22 mouse cellular contexts compared by ENCODE assay signal in genomic region chr17:63086526-63086925, GRCm38 (mm10).
DNase-seq lines count a peak whose midpoint lies in the region; ATAC-seq and TF ChIP-seq lines count a peak whose summit lies in the region.
"Had no signal": no experiment of that assay in that cellular context is flagged by ENCODE, and none has a peak within 500 bp of the region (broad histone marks: within the 10 kb centered on the region; RNA-seq: fewer than 3 reads in every experiment).

No protein-coding gene starts in this region.

- H3K4me1 ChIP-seq in ES-E14 (ENCODE audit: control insufficient read depth in 2 of 2, insufficient read depth in 2 of 2, low read length in 2 of 2, poor library complexity in 1 of 2), result no peaks in the 10 kb centered on the region
- H3K4me1 ChIP-seq: embryonic facial prominence, embryonic 12.5 days; forebrain, embryonic 13.5 days; forebrain, embryonic 15.5 days had no signal

- no peak overlapping the region for H3K27ac ChIP-seq in ES-E14 (ENCODE audit: insufficient read depth, low read depth, low read length, poor library complexity, severe bottlenecking)
- H3K27ac ChIP-seq: embryonic facial prominence, embryonic 10.5 days; embryonic facial prominence, embryonic 12.5 days; forebrain, embryonic 13.5 days; forebrain, embryonic 15.5 days had no signal

- H3K9me3 ChIP-seq in ES-E14 (ENCODE audit: control insufficient read depth, insufficient read depth, low read depth, low read length), result no peaks in the 10 kb centered on the region
- H3K9me3 ChIP-seq: embryonic facial prominence, embryonic 10.5 days; embryonic facial prominence, embryonic 12.5 days; forebrain, embryonic 13.5 days; forebrain, embryonic 15.5 days had no signal

- H3K4me3 ChIP-seq in ES-E14 (ENCODE audit: insufficient read depth in 1 of 2, low read depth in 1 of 2, low read length in 2 of 2, poor library complexity in 1 of 2, severe bottlenecking in 1 of 2), result no peak overlapping the region
- H3K4me3 ChIP-seq: embryonic facial prominence, embryonic 10.5 days; embryonic facial prominence, embryonic 12.5 days; erythroblast, embryonic 14.5 days; forebrain, embryonic 13.5 days; forebrain, embryonic 15.5 days had no signal

- in situ Hi-C loops in ES-E14 (cut with MboI; ENCODE audit: low sequenced_read_pairs in 2 of 2, unreplicated experiment in 2 of 2), result no loop called here

- DNase-seq in 3T3-L1 (ENCODE audit: low read depth, low spot score), result peak; percentile 11
- no peak for DNase-seq in ES-E14 (ENCODE audit: low read depth, low spot score)
- no peak for DNase-seq in right cerebral cortex, postnatal 14 days
- DNase-seq in urinary bladder, adult 2 months (ENCODE audit: low spot score), result no peak
- DNase-seq in adrenal gland, postnatal 14 days, result no peak
- DNase-seq: adrenal gland, postnatal 10 days; adrenal gland, postnatal 36 days; cerebellum, adult 11-12 months; cerebellum, adult 2 months; cerebellum, adult 9-10 months; cerebellum, postnatal 10 days; cerebellum, postnatal 36 days; forebrain, postnatal 0 days had no signal

- no peaks in the 10 kb centered on the region for H3K36me3 ChIP-seq in ES-E14 (ENCODE audit: control insufficient read depth, insufficient read depth, low read length, poor library complexity, severe bottlenecking)
- H3K36me3 ChIP-seq: embryonic facial prominence, embryonic 10.5 days; embryonic facial prominence, embryonic 12.5 days; forebrain, embryonic 15.5 days had no signal

- H3K9ac ChIP-seq in ES-E14 (ENCODE audit: insufficient read depth, low read depth, low read length, poor library complexity, severe bottlenecking), result no peak overlapping the region
- H3K9ac ChIP-seq: embryonic facial prominence, embryonic 12.5 days; forebrain, embryonic 13.5 days; forebrain, embryonic 15.5 days; forebrain, postnatal 0 days had no signal

- 0 out of 2 replicates have a peak, but pooled peaks have one; percentile 51 for ATAC-seq in erythroblast, adult 5-6 weeks (replicated peaks; ENCODE audit: low FRiP score, poor library complexity, severe bottlenecking)
- peak; percentile 47 for ATAC-seq in megakaryocyte progenitor cell, adult 5-6 weeks (replicated peaks; ENCODE audit: poor library complexity)
- no peak for ATAC-seq in activated CD4-positive, CD25-positive, alpha-beta regulatory T cell, adult 4 months
- ATAC-seq: forebrain, embryonic 13.5 days; forebrain, embryonic 15.5 days; forebrain, postnatal 0 days; Patski had no signal

TF ChIP-seq in ES-E14, 5 proteins besides CTCF, POLR2A, EP300 and RAD21:
- TF ChIP-seq MAFK (IDR thresholded peaks at IDR 0.05; ENCODE audit: insufficient read depth, low read depth, low read length), result 0 out of 2 replicates have a peak, but pooled peaks have one; percentile 28
- TF ChIP-seq HCFC1 (IDR thresholded peaks at IDR 0.05; ENCODE audit: borderline replicate concordance, insufficient read depth, low read length), result no peak
- TF ChIP-seq CHD2 (IDR thresholded peaks at IDR 0.05; ENCODE audit: low read depth, low read length), result no peak
- TF ChIP-seq ZC3H11A (IDR thresholded peaks at IDR 0.05; ENCODE audit: borderline replicate concordance, low read depth, low read length), result no peak
- TF ChIP-seq ZNF384 (IDR thresholded peaks at IDR 0.05; ENCODE audit: low read depth, low read length), result no peak
TF ChIP-seq in ES-E14: peak in this region for 1.
